Mouse (Mus musculus) heart, postnatal 0 days (tissue): ENCODE data around the gene Tnfrsf1b.

ENCODE experiments used
- CTCF ChIP-seq: IDR thresholded peaks from 2 replicates; pipeline ENCODE4 v1.5.1; 2016; ENCODE audit warnings: antibody characterized with exemption, control low read depth, low read depth
- EP300 ChIP-seq: IDR thresholded peaks from 2 replicates; pipeline ENCODE4 v1.6.1; 2016; ENCODE audit warnings: antibody characterized with exemption, low read depth

- TF ChIP-seq CTCF (no peak), EP300 (no peak)
These were observed 29.6 kb downstream of the Tnfrsf1b start for GRCm38 (mm10) chr4:145217046-145217445.
